Mouse (Mus musculus) heart, postnatal 0 days (tissue): ENCODE results near the gene 5430419D17Rik.

ENCODE experiments used
- CTCF ChIP-seq: IDR thresholded peaks from 2 replicates; pipeline ENCODE4 v1.5.1; 2016; ENCODE audit warnings: antibody characterized with exemption, control low read depth, low read depth
- EP300 ChIP-seq: IDR thresholded peaks from 2 replicates; pipeline ENCODE4 v1.6.1; 2016; ENCODE audit warnings: antibody characterized with exemption, low read depth

GRCm38 (mm10) chr7:131187996-131188395 lies 13.8 kb downstream of the 5430419D17Rik start:
- TF ChIP-seq EP300, result no peak
- TF ChIP-seq CTCF, result no peak
